Mouse (Mus musculus): ENCODE data around the gene Slc35e3. TPM values are rescaled to one million over a fixed set of nuclear protein-coding genes. Genes with fewer than 3 reads are reported as not detected.

Gene Slc35e3
- total RNA-seq, 2 experiments from 2014 or later, result 28.5 to 31.6 TPM

Other genes starting within 250 kb of the Slc35e3 start
- gene Cpm, start 116.9 kb downstream of the Slc35e3 start, total RNA-seq (2021), result 1 to 10 TPM; 3.2 to 3.6 TPM
- 10 to 100 TPM; 49.9 to 50.4 TPM for gene Mdm2, start 35.6 kb downstream of the Slc35e3 start, total RNA-seq (2021)
- 10 to 100 TPM; 15.5 to 19.9 TPM for gene Nup107, start 46.3 kb upstream of the Slc35e3 start, total RNA-seq (2021)
- gene Rap1b, start 99.7 kb upstream of the Slc35e3 start, total RNA-seq (2021), result 10 to 100 TPM; 76.6 to 76.7 TPM